Mouse (Mus musculus) midbrain, embryonic 16.5 days (tissue): Measurements from ENCODE around the gene Mab21l2. TPM values are rescaled to one million over a fixed set of nuclear protein-coding genes. Genes with fewer than 3 reads are reported as not detected.

Experiments used
- ATAC-seq: fragments of 200-750 bp; cut with Nextera tagmentation; 2 replicates; pipeline ENCODE4 v1.8.0; 2017; ENCODE audit warnings: moderate TSS enrichment
- H3K27ac ChIP-seq: fragments of 300-500 bp; sonication (generic); 2 replicates; pipeline ENCODE4 v1.5.1; 2014; ENCODE audit warnings: mild to moderate bottlenecking, low read length, mixed read lengths
- H3K27me3 ChIP-seq: fragments of 300-500 bp; sonication (generic); 2 replicates; pipeline ENCODE4 v1.6.1; 2014; ENCODE audit warnings: low read depth, low read length, mixed read lengths; ENCODE audit not compliant: control insufficient read depth, insufficient read depth
- H3K36me3 ChIP-seq: fragments of 300-500 bp; sonication (generic); 2 replicates; pipeline ENCODE4 v1.6.1; 2014; ENCODE audit warnings: mild to moderate bottlenecking, low read length, moderate library complexity, mixed read lengths; ENCODE audit not compliant: control insufficient read depth, insufficient read depth
- H3K4me1 ChIP-seq: fragments of 300-500 bp; sonication (generic); 2 replicates; pipeline ENCODE4 v1.6.1; 2014; ENCODE audit warnings: mild to moderate bottlenecking, low read length, mixed read lengths; ENCODE audit not compliant: control insufficient read depth, insufficient read depth
- H3K4me2 ChIP-seq: fragments of 300-500 bp; sonication (generic); 2 replicates; pipeline ENCODE4 v1.6.1; 2014; ENCODE audit warnings: mild to moderate bottlenecking, low read length, mixed read lengths
- H3K4me3 ChIP-seq: fragments of 300-500 bp; sonication (generic); 2 replicates; pipeline ENCODE4 v1.5.1; 2014; ENCODE audit warnings: low read depth, mild to moderate bottlenecking, low read length, moderate library complexity, mixed read lengths
- H3K9ac ChIP-seq: fragments of 300-500 bp; sonication (generic); 2 replicates; pipeline ENCODE4 v1.6.1; 2014; ENCODE audit warnings: low read depth, low read length, mixed read lengths
- H3K9me3 ChIP-seq: fragments of 300-500 bp; sonication (generic); replicated peaks from 2 replicates; pipeline ENCODE4 v1.6.1; 2014; ENCODE audit warnings: mild to moderate bottlenecking, low read length, mixed read lengths; ENCODE audit not compliant: control insufficient read depth, poor library complexity, severe bottlenecking
- WGBS: fragments of 180-500 bp; shearing (Covaris S2); extraction: QIAGEN DNeasy Blood & Tissue Kit; methylation state at CpG from one replicate; pipeline ENCODE4 v1.1.7; 2014; 5-methylcytosine and 5-hydroxymethylcytosine counted together
- polyA plus RNA-seq: library from polyadenylated mRNA; unstranded; fragments of >200 nt; fragmentation: Nextera tagmentation; extraction: Ambion mirVana; gene quantifications from 2 replicates; pipeline ENCODE4 v1.2.1, GENCODE M21; 2015

Mab21l2 gene
- polyA plus RNA-seq, result 53.9 and 67.8 TPM in 2 replicates

GRCm38 (mm10) chr3:86548091-86549015 lies at the start of gene Mab21l2:
Gene Mab21l2 (minus strand): TSS chr3:86548629.
- Histone ChIP-seq H3K4me2 (peak within 1 kb of the TSS; percentile 74), H3K4me3 (peak within 1 kb of the TSS; percentile 53), H3K4me1 (peaks cover 4% of the 10 kb centered on the region; the same call in 1 of the 2 replicates), H3K27me3 (peaks cover 6% of the 10 kb centered on the region), H3K9ac (peak within 1 kb of the TSS; percentile 81), H3K9me3 (no peaks in the 10 kb centered on the region), H3K36me3 (no peaks in the 10 kb centered on the region), H3K27ac (peak within 1 kb of the TSS; percentile 90)
- ATAC-seq, result peak; percentile 87
- WGBS, result 2% methylated on average over 25 of the region's 25 CpGs

GRCm38 (mm10) chr3:86575312-86575711 lies 26.9 kb upstream of the Mab21l2 start:
- no peak overlapping the region for H3K9ac ChIP-seq
- no peak for ATAC-seq

GRCm38 (mm10) chr3:86572519-86573244 lies 24.3 kb upstream of the Mab21l2 start:
- H3K4me2 ChIP-seq, result no peak overlapping the region
- no peaks in the 10 kb centered on the region; the same call in 1 of the 2 replicates for H3K27me3 ChIP-seq
- ATAC-seq, result no peak
- 18% methylated on average over 3 of the region's 3 CpGs for WGBS
- no peaks in the 10 kb centered on the region for H3K9me3 ChIP-seq
- H3K9ac ChIP-seq, result no peak overlapping the region
- H3K36me3 ChIP-seq, result no peaks in the 10 kb centered on the region
- no peak overlapping the region for H3K4me3 ChIP-seq
- H3K27ac ChIP-seq, result no peak overlapping the region
- no peaks in the 10 kb centered on the region; the same call in 1 of the 2 replicates for H3K4me1 ChIP-seq

More at GRCm38 (mm10) chr3:86575312-86575711, 26.9 kb upstream of the Mab21l2 start:
- no peaks in the 10 kb centered on the region for H3K9me3 ChIP-seq
- H3K4me2 ChIP-seq, result no peak overlapping the region
- no peaks in the 10 kb centered on the region; the same call in 1 of the 2 replicates for H3K4me1 ChIP-seq
- H3K4me3 ChIP-seq, result no peak overlapping the region
- no peaks in the 10 kb centered on the region; the same call in 1 of the 2 replicates for H3K27me3 ChIP-seq
- H3K27ac ChIP-seq, result no peak overlapping the region
- H3K36me3 ChIP-seq, result no peaks in the 10 kb centered on the region

- no peak for ATAC-seq
- Histone ChIP-seq H3K4me3 (no peak overlapping the region), H3K36me3 (no peaks in the 10 kb centered on the region), H3K4me1 (no peaks in the 10 kb centered on the region; the same call in 1 of the 2 replicates), H3K27me3 (no peaks in the 10 kb centered on the region; the same call in 1 of the 2 replicates), H3K9me3 (no peaks in the 10 kb centered on the region), H3K9ac (no peak overlapping the region), H3K27ac (no peak overlapping the region), H3K4me2 (no peak overlapping the region)
- WGBS, result 12% methylated on average over 4 of the region's 4 CpGs
These were observed 23.1 kb upstream of the Mab21l2 start for GRCm38 (mm10) chr3:86571518-86571917.

- WGBS, result 67% methylated on average over 4 of the region's 4 CpGs
- Histone ChIP-seq H3K4me3 (no peak overlapping the region), H3K9ac (no peak overlapping the region), H3K4me2 (no peak overlapping the region), H3K27ac (no peak overlapping the region), H3K36me3 (no peaks in the 10 kb centered on the region), H3K27me3 (no peaks in the 10 kb centered on the region), H3K9me3 (no peaks in the 10 kb centered on the region), H3K4me1 (no peaks in the 10 kb centered on the region; the same call in 1 of the 2 replicates)
- ATAC-seq, result no peak
These were observed 18.9 kb upstream of the Mab21l2 start for GRCm38 (mm10) chr3:86567312-86567711.

GRCm38 (mm10) chr3:86561396-86561795 lies 13.0 kb upstream of the Mab21l2 start:
- H3K4me3 ChIP-seq, result no peak overlapping the region
- no peaks in the 10 kb centered on the region for H3K36me3 ChIP-seq
- peaks cover 6% of the 10 kb centered on the region; the same call in 1 of the 2 replicates for H3K4me1 ChIP-seq
- 97% methylated on average over 1 of the region's 1 CpGs for WGBS
- no peak overlapping the region for H3K27ac ChIP-seq
- H3K9me3 ChIP-seq, result no peaks in the 10 kb centered on the region
- H3K9ac ChIP-seq, result no peak overlapping the region
- H3K4me2 ChIP-seq, result no peak overlapping the region
- no peaks in the 10 kb centered on the region; the same call in 1 of the 2 replicates for H3K27me3 ChIP-seq
- no peak for ATAC-seq

- Histone ChIP-seq H3K9ac (no peak overlapping the region), H3K4me1 (peaks cover 6% of the 10 kb centered on the region; the same call in 1 of the 2 replicates), H3K27me3 (no peaks in the 10 kb centered on the region; the same call in 1 of the 2 replicates), H3K9me3 (no peaks in the 10 kb centered on the region), H3K36me3 (no peaks in the 10 kb centered on the region), H3K4me2 (no peak overlapping the region), H3K27ac (no peak overlapping the region), H3K4me3 (no peak overlapping the region)
- ATAC-seq, result no peak
- 91% methylated on average over 1 of the region's 1 CpGs for WGBS
These were observed 12.6 kb upstream of the Mab21l2 start for GRCm38 (mm10) chr3:86561023-86561344.

- Histone ChIP-seq H3K27ac (no peak overlapping the region; the same call in 1 of the 2 replicates), H3K36me3 (no peaks in the 10 kb centered on the region), H3K27me3 (no peaks in the 10 kb centered on the region; the same call in 1 of the 2 replicates), H3K4me3 (no peak overlapping the region), H3K4me1 (peaks cover 6% of the 10 kb centered on the region; the same call in 1 of the 2 replicates), H3K4me2 (no peak overlapping the region), H3K9me3 (no peaks in the 10 kb centered on the region), H3K9ac (no peak overlapping the region)
- ATAC-seq, result no peak
- 62% methylated on average over 4 of the region's 4 CpGs for WGBS
These were observed 12.0 kb upstream of the Mab21l2 start for GRCm38 (mm10) chr3:86560281-86561022.
